Mouse (Mus musculus) small intestine, adult 2 months (tissue): ENCODE data around the gene Ager. TPM values are rescaled to one million over a fixed set of nuclear protein-coding genes. Genes with fewer than 3 reads are reported as not detected.

ENCODE experiments used
- H3K27ac ChIP-seq: fragments of 200-500 bp; 2 replicates; pipeline ENCODE4 v1.5.1; 2012; ENCODE audit warnings: low read depth, low read length, control low read depth, inconsistent platforms; ENCODE audit not compliant: insufficient read depth
- H3K27me3 ChIP-seq: fragments of 200-500 bp; 2 replicates; pipeline ENCODE4 v1.6.1; 2012; ENCODE audit warnings: mild to moderate bottlenecking, moderate library complexity, low read length, inconsistent platforms; ENCODE audit not compliant: control insufficient read depth, insufficient read depth
- H3K36me3 ChIP-seq: fragments of 200-500 bp; 2 replicates; pipeline ENCODE4 v1.6.1; 2012; ENCODE audit warnings: mild to moderate bottlenecking, low read length, control low read depth, inconsistent platforms; ENCODE audit not compliant: control insufficient read depth, insufficient read depth
- H3K4me1 ChIP-seq: fragments of 200-500 bp; 2 replicates; pipeline ENCODE4 v1.6.1; 2012; ENCODE audit warnings: low read length, inconsistent platforms, mixed read lengths; ENCODE audit not compliant: control insufficient read depth, insufficient read depth, insufficient read length
- H3K4me3 ChIP-seq: fragments of 200-500 bp; 2 replicates; pipeline ENCODE4 v1.5.1; 2012; ENCODE audit warnings: low read depth, mild to moderate bottlenecking, control low read depth, inconsistent platforms, low read length, moderate library complexity
- CTCF ChIP-seq: fragments of 200-500 bp; IDR thresholded peaks from 2 replicates; pipeline ENCODE4 v1.5.1; 2012; ENCODE audit warnings: low read depth, mild to moderate bottlenecking, control low read depth, inconsistent platforms, low read length, moderate library complexity, mixed read lengths; ENCODE audit not compliant: insufficient replicate concordance, insufficient read length; ENCODE audit errors: extremely low read depth
- POLR2A ChIP-seq: fragments of 200-500 bp; IDR thresholded peaks from 2 replicates; pipeline ENCODE4 v1.6.1; 2012; ENCODE audit warnings: low read depth, mild to moderate bottlenecking, control low read depth, inconsistent platforms, low read length, moderate library complexity
- WGBS: fragments of 180-500 bp; shearing (Covaris S2); methylation state at CpG from one replicate; pipeline ENCODE4 v1.1.7; 2018; 5-methylcytosine and 5-hydroxymethylcytosine counted together
- polyA plus RNA-seq: library from polyadenylated mRNA; depleted of rRNA; stranded (reverse); fragments of >200 nt; gene quantifications from 2 replicates; pipeline ENCODE4 v1.2.3, GENCODE M21; 2012; rRNA removed

The Ager gene
- polyA plus RNA-seq = 0.90 and 1.7 TPM in 2 replicates

GRCm38 (mm10) chr17:34597566-34598095 lies at the start of gene Ager:
Ager (plus strand) TSS chr17:34597862.
- Histone ChIP-seq H3K4me3 (no peak within 1 kb of the TSS), H3K27me3 (no peaks in the 10 kb centered on the region), H3K4me1 (peaks cover 11% of the 10 kb centered on the region), H3K27ac (no peak within 1 kb of the TSS), H3K36me3 (peaks cover 31% of the 10 kb centered on the region)
- TF ChIP-seq POLR2A = no peak
- no peak for TF ChIP-seq CTCF
- 19% methylated on average over 6 of the region's 6 CpGs for WGBS

GRCm38 (mm10) chr17:34549156-34549555 lies 48.5 kb upstream of the Ager start:
- WGBS = 39% methylated on average over 3 of the region's 3 CpGs
- Histone ChIP-seq H3K27me3 (no peaks in the 10 kb centered on the region), H3K4me3 (peak overlapping the region; percentile 66), H3K27ac (peak overlapping the region; percentile 88), H3K36me3 (0 out of 2 replicates have a peak, but pooled peaks cover 3% of the 10 kb centered on the region), H3K4me1 (peaks cover 3% of the 10 kb centered on the region; the same call in 1 of the 2 replicates)
- peak; percentile 85; the same call in 1 of the 2 replicates for TF ChIP-seq POLR2A
- no peak for TF ChIP-seq CTCF

- no peak for TF ChIP-seq CTCF
- TF ChIP-seq POLR2A = no peak
- peaks cover 3% of the 10 kb centered on the region; the same call in 1 of the 2 replicates for H3K4me1 ChIP-seq
- H3K27me3 ChIP-seq = no peaks in the 10 kb centered on the region
- H3K27ac ChIP-seq = peak overlapping the region; percentile 40
- H3K4me3 ChIP-seq = no peak overlapping the region
- 31% methylated on average over 2 of the region's 2 CpGs for WGBS
- H3K36me3 ChIP-seq = 0 out of 2 replicates have a peak, but pooled peaks cover 3% of the 10 kb centered on the region
These were observed 47.8 kb upstream of the Ager start for GRCm38 (mm10) chr17:34549843-34550242.

- Histone ChIP-seq H3K36me3 (no peaks in the 10 kb centered on the region), H3K27me3 (no peaks in the 10 kb centered on the region), H3K27ac (no peak overlapping the region), H3K4me1 (peaks cover 3% of the 10 kb centered on the region; the same call in 1 of the 2 replicates), H3K4me3 (no peak overlapping the region)
- TF ChIP-seq CTCF = peak; percentile 88; the same call in 1 of the 2 replicates
- no peak for TF ChIP-seq POLR2A
- 11% methylated on average over 5 of the region's 5 CpGs for WGBS
These were observed 42.2 kb upstream of the Ager start for GRCm38 (mm10) chr17:34555483-34555882.

- H3K36me3 ChIP-seq = no peaks in the 10 kb centered on the region
- 71% methylated on average over 8 of the region's 8 CpGs for WGBS
- no peak overlapping the region for H3K4me3 ChIP-seq
- TF ChIP-seq CTCF (no peak), POLR2A (no peak)
- H3K4me1 ChIP-seq = peaks cover 3% of the 10 kb centered on the region; the same call in 1 of the 2 replicates
- no peaks in the 10 kb centered on the region for H3K27me3 ChIP-seq
- no peak overlapping the region for H3K27ac ChIP-seq
These were observed 41.3 kb upstream of the Ager start for GRCm38 (mm10) chr17:34556406-34556805.

GRCm38 (mm10) chr17:34557411-34557810 lies 40.3 kb upstream of the Ager start:
- no peak overlapping the region for H3K4me3 ChIP-seq
- H3K27ac ChIP-seq = no peak overlapping the region
- 86% methylated on average over 11 of the region's 11 CpGs for WGBS
- peaks cover 3% of the 10 kb centered on the region; the same call in 1 of the 2 replicates for H3K4me1 ChIP-seq
- TF ChIP-seq POLR2A (no peak), CTCF (no peak)
- H3K36me3 ChIP-seq = no peaks in the 10 kb centered on the region
- H3K27me3 ChIP-seq = no peaks in the 10 kb centered on the region

GRCm38 (mm10) chr17:34559116-34559515 lies 38.5 kb upstream of the Ager start:
- no peaks in the 10 kb centered on the region for H3K27me3 ChIP-seq
- no peak for TF ChIP-seq POLR2A
- TF ChIP-seq CTCF = no peak
- no peaks in the 10 kb centered on the region for H3K36me3 ChIP-seq
- H3K4me3 ChIP-seq = no peak overlapping the region
- WGBS = 77% methylated on average over 7 of the region's 7 CpGs
- H3K27ac ChIP-seq = no peak overlapping the region
- peaks cover 7% of the 10 kb centered on the region for H3K4me1 ChIP-seq
